Mouse (Mus musculus): Measurements from ENCODE around the gene Gins1. TPM values are rescaled to one million over a fixed set of nuclear protein-coding genes. Genes with fewer than 3 reads are reported as not detected.
"Not testable (repeated sequence)": the region's sequence is repeated elsewhere in the genome, so short reads cannot be mapped to it uniquely, and the experiment has no call there.

The Gins1 gene
- polyA plus RNA-seq, 1 experiment from 2014 or later, result 82.1 TPM

GRCm38 (mm10) chr2:150904272-150904935 is 796 bp upstream of the Gins1 start, which contains the start of gene Abhd12:
Gene Abhd12, minus strand, starts transcription at chr2:150904741.
- Histone ChIP-seq H3K4me1 (ENCODE audit: control insufficient read depth, insufficient read depth, low read length) (peaks cover 16% of the 10 kb centered on the region), H3K4me3 (ENCODE audit: low read depth, low read length) (peak within 1 kb of the TSS; percentile 71), H3K4me2 (peak within 1 kb of the TSS; percentile 84), H3K27me3 (ENCODE audit: control insufficient read depth, insufficient read depth, low read length) (no peaks in the 10 kb centered on the region), H3K36me3 (ENCODE audit: control insufficient read depth, insufficient read depth, low read length) (no peaks in the 10 kb centered on the region), H3K9me3 (ENCODE audit: control insufficient read depth, low read length) (no peaks in the 10 kb centered on the region), H3K9ac (ENCODE audit: low read length) (peak within 1 kb of the TSS; percentile 83), H3K27ac (ENCODE audit: low read depth, low read length) (peak within 1 kb of the TSS; percentile 80)
- DNase-seq (ENCODE audit: low spot score, missing footprints) (peak; percentile 99), ATAC-seq (ENCODE audit: low FRiP score) (peak; percentile 98)
- under 1% methylated on average over 70 of the region's 72 CpGs for WGBS

GRCm38 (mm10) chr2:150908881-150909280 is 3.7 kb downstream of the Gins1 start:
- not testable (repeated sequence) for H3K27me3 ChIP-seq (ENCODE audit: control insufficient read depth, insufficient read depth, low read length); H3K9me3 ChIP-seq (ENCODE audit: control insufficient read depth, low read length); DNase-seq (ENCODE audit: low spot score, missing footprints); H3K36me3 ChIP-seq (ENCODE audit: control insufficient read depth, insufficient read depth, low read length); H3K4me3 ChIP-seq (ENCODE audit: low read depth, low read length); H3K4me1 ChIP-seq (ENCODE audit: control insufficient read depth, insufficient read depth, low read length); H3K27ac ChIP-seq (ENCODE audit: low read depth, low read length); H3K9ac ChIP-seq (ENCODE audit: low read length); ATAC-seq (ENCODE audit: low FRiP score)
- peak overlapping the region; percentile 26 for H3K4me2 ChIP-seq
- WGBS, result 55% methylated on average over 6 of the region's 6 CpGs

GRCm38 (mm10) chr2:150909429-150910039 is 4.3 kb downstream of the Gins1 start:
- no peaks in the 10 kb centered on the region for H3K27me3 ChIP-seq (ENCODE audit: control insufficient read depth, insufficient read depth, low read length)
- WGBS, result 1% methylated on average over 35 of the region's 35 CpGs
- no peaks in the 10 kb centered on the region for H3K9me3 ChIP-seq (ENCODE audit: control insufficient read depth, low read length)
- H3K9ac ChIP-seq (ENCODE audit: low read length), result peak overlapping the region; percentile 66
- no peaks in the 10 kb centered on the region for H3K4me1 ChIP-seq (ENCODE audit: control insufficient read depth, insufficient read depth, low read length)
- H3K4me3 ChIP-seq (ENCODE audit: low read depth, low read length), result peak overlapping the region; percentile 44
- DNase-seq (ENCODE audit: low spot score, missing footprints) (peak; percentile 98), ATAC-seq (ENCODE audit: low FRiP score) (peak; percentile 94)
- H3K36me3 ChIP-seq (ENCODE audit: control insufficient read depth, insufficient read depth, low read length), result no peaks in the 10 kb centered on the region
- H3K4me2 ChIP-seq, result peak overlapping the region; percentile 61
- H3K27ac ChIP-seq (ENCODE audit: low read depth, low read length), result peak overlapping the region; percentile 79

- peak overlapping the region; percentile 44 for H3K4me3 ChIP-seq (ENCODE audit: low read depth, low read length)
- DNase-seq (ENCODE audit: low spot score, missing footprints) (no peak), ATAC-seq (ENCODE audit: low FRiP score) (peak; percentile 10; the same call in 1 of the 2 replicates)
- peak overlapping the region; percentile 61 for H3K4me2 ChIP-seq
- H3K36me3 ChIP-seq (ENCODE audit: control insufficient read depth, insufficient read depth, low read length), result no peaks in the 10 kb centered on the region
- peak overlapping the region; percentile 66 for H3K9ac ChIP-seq (ENCODE audit: low read length)
- H3K27me3 ChIP-seq (ENCODE audit: control insufficient read depth, insufficient read depth, low read length), result no peaks in the 10 kb centered on the region
- WGBS, result 47% methylated on average over 7 of the region's 10 CpGs
- H3K27ac ChIP-seq (ENCODE audit: low read depth, low read length), result no peak overlapping the region
- H3K4me1 ChIP-seq (ENCODE audit: control insufficient read depth, insufficient read depth, low read length), result no peaks in the 10 kb centered on the region
- H3K9me3 ChIP-seq (ENCODE audit: control insufficient read depth, low read length), result no peaks in the 10 kb centered on the region
These were observed 5.2 kb downstream of the Gins1 start for GRCm38 (mm10) chr2:150910295-150910881.

- Histone ChIP-seq H3K27me3 (ENCODE audit: control insufficient read depth, insufficient read depth, low read length) (no peaks in the 10 kb centered on the region), H3K36me3 (ENCODE audit: control insufficient read depth, insufficient read depth, low read length) (peaks cover 4% of the 10 kb centered on the region; the same call in 1 of the 2 replicates), H3K27ac (ENCODE audit: low read depth, low read length) (no peak overlapping the region), H3K4me1 (ENCODE audit: control insufficient read depth, insufficient read depth, low read length) (no peaks in the 10 kb centered on the region), H3K4me2 (no peak overlapping the region), H3K4me3 (ENCODE audit: low read depth, low read length) (no peak overlapping the region), H3K9me3 (ENCODE audit: control insufficient read depth, low read length) (no peaks in the 10 kb centered on the region), H3K9ac (ENCODE audit: low read length) (no peak overlapping the region)
- DNase-seq (ENCODE audit: low spot score, missing footprints) (no peak), ATAC-seq (ENCODE audit: low FRiP score) (no peak)
- WGBS, result 82% methylated on average over 4 of the region's 4 CpGs
These were observed 9.7 kb downstream of the Gins1 start for GRCm38 (mm10) chr2:150914781-150915515.

GRCm38 (mm10) chr2:150915786-150916185 is 10.6 kb downstream of the Gins1 start:
- H3K36me3 ChIP-seq (ENCODE audit: control insufficient read depth, insufficient read depth, low read length), result peaks cover 4% of the 10 kb centered on the region; the same call in 1 of the 2 replicates
- H3K9me3 ChIP-seq (ENCODE audit: control insufficient read depth, low read length), result no peaks in the 10 kb centered on the region
- DNase-seq (ENCODE audit: low spot score, missing footprints), result no peak
- H3K9ac ChIP-seq (ENCODE audit: low read length), result no peak overlapping the region
- 93% methylated on average over 5 of the region's 5 CpGs for WGBS
- no peak for ATAC-seq (ENCODE audit: low FRiP score)
- no peak overlapping the region for H3K4me3 ChIP-seq (ENCODE audit: low read depth, low read length)
- no peaks in the 10 kb centered on the region for H3K27me3 ChIP-seq (ENCODE audit: control insufficient read depth, insufficient read depth, low read length)
- H3K27ac ChIP-seq (ENCODE audit: low read depth, low read length), result no peak overlapping the region
- H3K4me1 ChIP-seq (ENCODE audit: control insufficient read depth, insufficient read depth, low read length), result no peaks in the 10 kb centered on the region
- H3K4me2 ChIP-seq, result no peak overlapping the region

GRCm38 (mm10) chr2:150918720-150919119 is 13.5 kb downstream of the Gins1 start:
- Histone ChIP-seq H3K9me3 (ENCODE audit: control insufficient read depth, low read length) (no peaks in the 10 kb centered on the region), H3K27ac (ENCODE audit: low read depth, low read length) (no peak overlapping the region)

GRCm38 (mm10) chr2:150920543-150920942 is 15.3 kb downstream of the Gins1 start:
- WGBS, result 90% methylated on average over 3 of the region's 3 CpGs
- Histone ChIP-seq H3K36me3 (ENCODE audit: control insufficient read depth, insufficient read depth, low read length) (peaks cover 4% of the 10 kb centered on the region), H3K4me2 (no peak overlapping the region)

More at GRCm38 (mm10) chr2:150918720-150919119, 13.5 kb downstream of the Gins1 start:
- H3K4me2 ChIP-seq, result no peak overlapping the region
- H3K4me1 ChIP-seq (ENCODE audit: control insufficient read depth, insufficient read depth, low read length), result no peaks in the 10 kb centered on the region
- no peak for DNase-seq (ENCODE audit: low spot score, missing footprints)
- no peaks in the 10 kb centered on the region for H3K27me3 ChIP-seq (ENCODE audit: control insufficient read depth, insufficient read depth, low read length)
- 95% methylated on average over 3 of the region's 3 CpGs for WGBS
- peaks cover 4% of the 10 kb centered on the region for H3K36me3 ChIP-seq (ENCODE audit: control insufficient read depth, insufficient read depth, low read length)
- ATAC-seq (ENCODE audit: low FRiP score), result no peak
- no peak overlapping the region for H3K4me3 ChIP-seq (ENCODE audit: low read depth, low read length)
- H3K9ac ChIP-seq (ENCODE audit: low read length), result no peak overlapping the region

More at GRCm38 (mm10) chr2:150920543-150920942, 15.3 kb downstream of the Gins1 start:
- DNase-seq (ENCODE audit: low spot score, missing footprints), result no peak
- no peak overlapping the region for H3K9ac ChIP-seq (ENCODE audit: low read length)
- no peaks in the 10 kb centered on the region for H3K27me3 ChIP-seq (ENCODE audit: control insufficient read depth, insufficient read depth, low read length)
- H3K9me3 ChIP-seq (ENCODE audit: control insufficient read depth, low read length), result no peaks in the 10 kb centered on the region
- H3K27ac ChIP-seq (ENCODE audit: low read depth, low read length), result no peak overlapping the region
- no peak for ATAC-seq (ENCODE audit: low FRiP score)
- H3K4me1 ChIP-seq (ENCODE audit: control insufficient read depth, insufficient read depth, low read length), result no peaks in the 10 kb centered on the region
- no peak overlapping the region for H3K4me3 ChIP-seq (ENCODE audit: low read depth, low read length)

Data from midbrain, embryonic 11.5 days (tissue).